Mouse (Mus musculus) spleen, postnatal 10 days (tissue): ENCODE results near the gene Wfdc6a.

Experiments used
- DNase-seq, 2 experiments: peaks; one replicate each; pipeline ENCODE4 v3.0.0; 2021 to 2022; ENCODE audit warnings: low spot score in 2 of 2

Gene Wfdc6a

DNA sequence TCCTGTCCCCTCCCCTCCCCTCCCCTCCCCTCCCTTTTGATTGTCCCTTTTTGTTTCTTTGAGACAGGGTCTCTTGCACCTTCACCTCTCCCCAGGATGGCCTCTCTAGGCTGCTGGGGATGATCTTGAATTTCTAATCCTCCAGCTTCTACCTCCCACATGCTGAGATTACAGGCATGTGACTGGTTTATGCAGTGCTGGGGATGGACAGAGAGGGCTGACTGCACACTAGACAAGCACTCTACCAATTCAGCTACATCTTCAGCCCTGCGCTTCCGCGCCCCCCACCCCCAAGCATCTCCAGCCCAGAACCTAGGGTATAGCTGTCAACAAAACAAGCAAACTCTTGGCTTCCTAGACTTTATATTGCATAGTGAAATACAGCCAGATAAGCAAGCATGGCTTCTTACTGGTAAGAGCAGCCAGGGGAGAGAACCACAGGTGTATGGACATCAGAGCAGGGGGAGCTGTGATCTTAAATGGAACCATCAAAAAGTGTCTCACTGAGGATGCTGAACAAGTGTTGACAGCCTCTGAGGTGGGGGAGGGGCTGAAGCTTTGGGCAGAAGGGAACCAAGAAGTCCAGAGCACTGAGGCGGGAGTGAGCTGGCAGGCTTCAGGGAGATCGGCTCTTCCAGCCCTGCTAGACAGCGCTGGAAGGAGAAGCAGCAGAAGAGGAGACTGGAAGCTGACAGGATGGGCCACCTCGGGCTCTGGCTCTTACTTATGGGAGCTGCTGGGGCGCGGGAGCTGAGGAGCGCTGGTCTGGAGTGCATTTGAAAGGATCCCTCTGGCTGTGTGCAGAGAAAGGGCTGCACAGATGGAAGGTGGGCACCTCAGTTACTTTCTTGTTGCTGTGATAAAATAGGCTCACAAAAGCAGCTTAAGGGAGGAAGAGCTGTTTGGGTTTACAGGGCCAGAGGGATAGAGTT lies 35.0 kb downstream of the Wfdc6a start:
- no peak for DNase-seq

DNA sequence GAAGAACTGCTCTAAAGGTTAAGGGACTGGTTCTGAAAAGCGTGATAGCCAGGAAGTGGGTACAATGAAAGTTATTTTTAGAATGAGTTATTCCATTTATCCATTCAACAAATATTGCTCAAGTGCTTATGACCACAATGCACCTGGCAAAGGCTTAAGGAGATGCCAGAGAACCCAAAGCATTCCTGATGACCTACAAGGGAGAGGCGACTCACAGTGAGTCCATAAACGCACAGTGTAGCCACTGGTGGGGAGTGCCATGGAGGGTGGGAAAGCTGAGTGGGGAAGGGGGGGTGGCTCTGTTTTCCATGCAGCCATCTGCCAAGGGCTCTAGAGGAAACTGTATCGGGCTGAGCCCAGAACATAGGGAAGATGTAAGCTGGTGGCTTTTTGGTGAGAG lies 35.9 kb downstream of the Wfdc6a start:
- DNase-seq = no peak

GRCm38 (mm10) chr2:164544454-164545097 lies 40.7 kb downstream of the Wfdc6a start:
- no peak for DNase-seq

GRCm38 (mm10) chr2:164543745-164544144 lies 41.5 kb downstream of the Wfdc6a start:
- no peak for DNase-seq

DNA sequence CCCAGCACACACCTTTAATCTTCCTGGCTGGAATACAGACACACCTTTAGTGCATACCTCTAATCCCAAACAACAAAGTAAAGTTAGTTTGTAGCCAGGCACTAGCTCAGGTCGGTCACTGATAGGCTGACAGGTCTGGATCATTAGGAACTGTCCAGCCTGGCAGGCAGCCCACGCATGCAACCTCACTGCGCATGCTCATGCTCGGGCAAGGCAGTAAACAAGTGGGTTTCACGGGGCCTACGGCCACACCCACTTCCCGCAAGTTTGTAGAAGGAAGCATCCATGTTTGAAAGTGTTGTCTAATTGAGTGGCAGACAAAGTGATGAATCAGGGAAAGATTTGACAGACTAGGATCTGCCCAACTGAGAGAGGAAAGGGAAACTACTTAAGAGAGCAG lies 42.6 kb downstream of the Wfdc6a start:
- DNase-seq = no peak

DNA sequence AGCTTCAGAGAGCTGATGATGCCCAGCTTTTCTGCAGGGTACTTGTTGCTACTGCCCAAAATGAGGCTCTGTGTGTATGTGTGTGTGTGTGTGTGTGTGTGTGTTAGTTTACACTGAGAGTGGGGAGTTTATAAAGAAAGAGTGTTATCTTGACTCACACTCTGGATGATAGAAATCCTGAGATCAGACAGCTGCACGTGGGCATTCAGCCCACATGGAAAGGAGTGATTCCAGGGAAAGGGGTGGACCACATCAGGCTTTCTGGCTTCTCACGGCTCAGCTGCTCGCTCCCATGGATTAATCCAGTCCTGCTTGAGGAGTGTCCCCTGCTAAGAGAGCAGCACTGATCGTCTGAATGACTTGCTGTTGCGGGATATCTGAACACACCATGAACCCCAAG lies 43.1 kb downstream of the Wfdc6a start:
- DNase-seq = no peak

DNA sequence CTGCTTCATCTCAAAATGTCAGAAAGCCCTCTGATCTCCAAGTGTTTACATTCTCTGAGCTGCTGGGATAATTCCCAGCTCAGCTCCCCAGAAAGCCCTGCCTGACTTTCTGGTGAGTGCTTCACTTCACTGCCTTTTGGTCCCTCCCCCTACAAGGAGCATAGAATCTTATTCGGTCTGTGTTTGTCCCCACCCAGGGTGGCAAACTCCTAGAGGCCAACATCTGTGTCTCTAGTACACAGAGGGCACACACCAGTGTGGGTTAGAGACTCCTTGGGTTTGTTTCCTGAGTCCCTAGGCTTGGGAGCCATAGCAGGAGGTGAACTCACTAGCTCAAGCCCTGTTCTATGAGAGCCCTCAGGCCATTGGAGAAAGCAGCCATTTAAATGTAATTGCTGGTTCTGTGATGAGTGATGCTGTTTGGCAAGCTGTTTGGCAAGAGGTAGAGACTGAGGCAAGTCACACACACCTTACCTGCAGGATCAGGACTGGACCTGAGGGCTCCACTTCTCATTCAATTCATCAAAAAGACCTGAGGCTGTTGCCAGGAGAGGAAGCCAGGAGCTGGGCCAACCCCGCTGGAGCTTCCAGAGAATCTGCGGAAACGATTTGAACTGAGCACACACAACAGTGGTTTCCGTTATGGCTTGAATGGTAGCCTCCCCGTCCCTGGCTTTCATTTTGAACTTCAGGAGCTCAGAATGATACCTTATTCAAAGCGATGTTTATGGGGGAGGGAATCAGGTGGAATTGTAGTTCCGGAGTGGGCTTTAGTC lies 44.4 kb downstream of the Wfdc6a start:
- DNase-seq = no peak

GRCm38 (mm10) chr2:164537003-164537402 lies 48.2 kb downstream of the Wfdc6a start:
- no peak for DNase-seq

DNA sequence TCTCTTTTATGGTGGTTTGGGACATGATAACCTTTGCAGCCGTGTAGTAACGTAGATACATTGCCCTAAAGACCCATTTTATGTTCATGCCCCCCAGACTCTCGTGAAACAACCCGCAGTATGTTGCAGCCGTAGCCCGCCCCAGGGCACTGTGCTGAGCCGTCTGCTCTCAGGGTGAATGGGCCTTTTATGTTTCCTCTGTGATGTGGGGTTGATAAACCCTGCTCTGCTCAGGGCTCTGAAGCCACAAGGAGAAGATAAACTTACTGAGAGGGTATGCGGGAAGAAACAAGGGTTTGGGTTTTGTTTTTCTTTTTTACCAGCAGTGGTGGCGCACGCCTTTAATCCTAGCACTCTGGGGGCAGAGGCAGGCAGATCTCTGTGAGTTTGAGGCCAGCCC lies 50.9 kb downstream of the Wfdc6a start:
- no peak for DNase-seq

DNA sequence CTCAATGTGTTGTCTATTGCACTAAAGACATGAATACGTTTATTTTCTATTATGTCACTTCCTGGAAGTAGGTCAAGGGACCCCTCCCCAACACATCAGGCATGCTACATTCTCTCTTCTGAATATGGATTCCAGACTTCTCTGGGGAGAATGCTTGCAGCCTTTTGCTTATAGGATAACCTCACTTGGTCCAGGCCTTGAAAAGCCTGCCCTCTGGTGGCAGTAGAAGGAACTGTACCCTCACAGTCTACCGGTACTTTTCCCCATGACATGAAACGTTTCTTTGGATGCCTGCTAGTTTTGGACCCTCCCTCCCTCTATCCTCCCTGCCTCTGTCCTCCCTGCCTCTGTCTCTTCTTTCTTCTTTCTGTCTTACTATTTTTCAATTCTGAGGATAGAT lies 54.1 kb downstream of the Wfdc6a start:
- peak; percentile 61 to 83 for DNase-seq
